9 mouse cellular contexts compared by ENCODE assay signal in the genomic region with DNA sequence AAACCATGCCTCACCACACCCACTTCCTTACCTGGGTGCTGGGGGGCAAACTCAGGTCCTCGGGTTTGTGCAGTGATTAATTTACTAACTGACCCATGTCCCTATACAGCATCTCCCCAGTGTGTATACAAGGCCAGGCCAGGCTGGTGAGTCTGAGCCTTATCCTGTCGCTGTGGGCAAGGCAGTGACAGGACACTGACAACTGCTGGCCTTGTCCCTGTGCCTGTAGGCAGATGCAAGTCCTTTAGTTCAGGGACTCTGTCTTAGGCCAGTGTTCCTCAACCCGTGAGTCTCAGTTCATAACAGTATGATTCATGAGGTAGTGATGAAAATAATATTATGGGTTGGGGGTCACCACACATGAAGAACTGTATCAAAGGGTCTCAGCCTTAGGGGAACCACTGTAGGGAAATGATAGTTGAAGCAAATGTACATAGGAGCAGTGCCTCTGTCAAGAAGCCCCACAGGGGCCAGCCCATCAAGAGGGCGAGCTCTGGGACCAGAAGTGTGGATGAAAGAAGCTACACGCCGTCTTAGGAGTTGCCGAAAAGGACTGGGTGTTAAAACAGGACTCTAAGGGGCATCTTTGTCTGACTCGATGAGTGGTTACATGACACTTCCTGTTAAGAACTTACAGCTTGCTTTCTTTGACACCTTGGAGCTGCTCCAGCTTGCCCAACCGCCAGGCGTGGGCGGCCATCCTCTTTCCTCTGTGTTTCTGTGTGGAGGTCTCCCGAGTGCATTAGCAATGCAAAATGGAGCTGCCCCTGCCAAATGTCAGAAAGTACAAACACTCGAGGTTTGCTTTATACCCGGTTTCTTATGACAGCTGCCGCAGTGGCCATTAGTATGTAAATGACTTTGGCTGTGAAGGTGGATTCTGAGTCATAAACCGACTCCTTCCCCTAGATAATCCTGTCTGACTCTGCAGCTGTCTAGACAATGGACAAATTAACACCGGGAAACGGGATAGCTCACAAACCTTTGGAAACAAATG.
DNase-seq lines count a peak whose midpoint lies in the region; ATAC-seq and TF ChIP-seq lines count a peak whose summit lies in the region.
"Had no signal": no experiment of that assay in that cellular context is flagged by ENCODE, and none has a peak within 500 bp of the region (broad histone marks: within the 10 kb centered on the region; RNA-seq: fewer than 3 reads in every experiment).

No protein-coding gene starts in this region.

- WGBS in heart, postnatal 0 days = 17% methylated on average over 18 of the region's 18 CpGs
- 19% methylated on average over 18 of the region's 18 CpGs for WGBS in large intestine, adult 2 months

- H3K9me3 ChIP-seq in heart, postnatal 0 days (replicated peaks; ENCODE audit: control insufficient read depth, low read length) = no peaks in the 10 kb centered on the region
- H3K9me3 ChIP-seq: liver, embryonic 13.5 days had no signal

- no peak overlapping the region for H3K4me3 ChIP-seq in heart, postnatal 0 days (ENCODE audit: low read depth, low read length)
- H3K4me3 ChIP-seq: liver, embryonic 13.5 days had no signal

- no peak overlapping the region for H3K9ac ChIP-seq in heart, postnatal 0 days (replicated peaks; ENCODE audit: low read depth, low read length)
- H3K9ac ChIP-seq: liver, embryonic 13.5 days had no signal

- H3K4me1 ChIP-seq in heart, postnatal 0 days (ENCODE audit: control insufficient read depth, insufficient read depth) = peaks cover 13% of the 10 kb centered on the region; the same call in 1 of the 2 replicates
- H3K4me1 ChIP-seq: liver, embryonic 13.5 days had no signal

- no peak for TF ChIP-seq CTCF in heart, postnatal 0 days (IDR thresholded peaks at IDR 0.05; ENCODE audit: low read depth)

- no peaks in the 10 kb centered on the region for H3K36me3 ChIP-seq in heart, postnatal 0 days (replicated peaks; ENCODE audit: control insufficient read depth, insufficient read depth, low read length)
- H3K36me3 ChIP-seq: liver, embryonic 13.5 days had no signal

- DNase-seq in left cerebral cortex, adult 18-20 months (ENCODE audit: low spot score in 2 of 2) = peak; percentile 30 to 43
- no peak for DNase-seq in left cerebral cortex, adult 11 months (ENCODE audit: low spot score)
- DNase-seq in brain, adult 2 months (ENCODE audit: low read depth, low spot score) = peak; percentile 75
- DNase-seq in heart, postnatal 0 days (ENCODE audit: low spot score) = peak; percentile 69
- peak; percentile 19 for DNase-seq in large intestine, adult 2 months (ENCODE audit: low read depth, low spot score)
- no peak for DNase-seq in c-Kit-positive CD71-positive TER-119-positive erythroid progenitor cells, embryonic 14.5 days (ENCODE audit: low spot score)
- no peak for DNase-seq in layer of hippocampus, adult 9-10 months (ENCODE audit: low spot score)
- DNase-seq: liver, embryonic 13.5 days had no signal

- 0 out of 2 replicates have a peak overlapping the region, but pooled peaks have one; percentile 4 for H3K4me2 ChIP-seq in heart, postnatal 0 days (ENCODE audit: low read depth, low read length)
- H3K4me2 ChIP-seq: liver, embryonic 13.5 days had no signal

- no peak for TF ChIP-seq EP300 in heart, postnatal 0 days (IDR thresholded peaks at IDR 0.05; ENCODE audit: low read depth)

- peak; percentile 21; the same call in 1 of the 2 replicates for ATAC-seq in heart, postnatal 0 days (ENCODE audit: insufficient read depth, low read depth)
- ATAC-seq in monocyte, adult 5-6 weeks (replicated peaks; ENCODE audit: insufficient number of reproducible peaks, low FRiP score, low TSS enrichment, poor library complexity, severe bottlenecking) = 0 out of 2 replicates have a peak, but pooled peaks have one; percentile 31

- H3K27me3 ChIP-seq in heart, postnatal 0 days (ENCODE audit: control insufficient read depth, insufficient read depth, low read length) = no peaks in the 10 kb centered on the region
- H3K27me3 ChIP-seq: liver, embryonic 13.5 days had no signal

- H3K27ac ChIP-seq in heart, postnatal 0 days (ENCODE audit: low read depth) = peak overlapping the region; percentile 36; the same call in 1 of the 2 replicates
- H3K27ac ChIP-seq: liver, embryonic 13.5 days had no signal

Comparison
In these comparisons a context has a peak if more than half of its experiments do, and no peak if none do; other contexts are left out.
1. DNase-seq: peak in left cerebral cortex, adult 18-20 months (2 of 2), brain, adult 2 months (single experiment), heart, postnatal 0 days (single experiment) and large intestine, adult 2 months (single experiment); none in left cerebral cortex, adult 11 months (single experiment), c-Kit-positive CD71-positive TER-119-positive erythroid progenitor cells, embryonic 14.5 days (single experiment) and layer of hippocampus, adult 9-10 months (single experiment).